Mouse (Mus musculus) myocyte (in vitro differentiated cells): ENCODE results near the gene Rai1.

Experiments
- CEBPB ChIP-seq: IDR thresholded peaks from 2 replicates; pipeline ENCODE4 v1.6.1; 2011; ENCODE audit warnings: mild to moderate bottlenecking, moderate library complexity; ENCODE audit not compliant: poor library complexity, insufficient read depth, severe bottlenecking
- MYOD1 ChIP-seq, 3 experiments: IDR thresholded peaks; one replicate each; pipeline ENCODE4 v1.6.1; 2011; ENCODE audit warnings: control low read depth in 2 of 3, low read depth in 2 of 3, mild to moderate bottlenecking in 2 of 3, moderate library complexity in 1 of 3; ENCODE audit not compliant: insufficient read length in 2 of 3, control insufficient read depth in 1 of 3
- POLR2A ChIP-seq: IDR thresholded peaks from one replicate; pipeline ENCODE4 v1.6.1; 2011; ENCODE audit warnings: low read depth, mild to moderate bottlenecking, control low read depth, moderate library complexity; ENCODE audit not compliant: insufficient read length
- SRF ChIP-seq: IDR thresholded peaks from one replicate; pipeline ENCODE4 v1.6.1; 2011; ENCODE audit warnings: low read depth; ENCODE audit not compliant: control insufficient read depth, insufficient read length
- TCF12 ChIP-seq: IDR thresholded peaks from one replicate; pipeline ENCODE4 v1.6.1; 2011; ENCODE audit warnings: mild to moderate bottlenecking, control low read depth; ENCODE audit not compliant: poor library complexity, insufficient read depth, severe bottlenecking
- TCF3 ChIP-seq: IDR thresholded peaks from one replicate; pipeline ENCODE4 v1.6.1; 2011; ENCODE audit warnings: low read depth, control low read depth; ENCODE audit not compliant: insufficient read length

GRCm38 (mm10) chr11:60093227-60093626 lies 11.6 kb upstream of the Rai1 start:
- TF ChIP-seq CEBPB (no peak), POLR2A (no peak), TCF12 (no peak), SRF (no peak), TCF3 (no peak), MYOD1 (IDR thresholded peaks at IDR 0.05; ENCODE audit: control insufficient read depth in 1 of 3, insufficient read length in 2 of 3, low read depth in 2 of 3) (no peak)
